Mouse (Mus musculus): Measurements from ENCODE around the gene Ccdc92b. TPM values are rescaled to one million over a fixed set of nuclear protein-coding genes. Genes with fewer than 3 reads are reported as not detected.

Ccdc92b gene
- polyA plus RNA-seq, 1 experiment from 2014 or later = 2.8 TPM

GRCm38 (mm10) chr11:74621974-74622669 lies 2.7 kb downstream of the Ccdc92b start:
- Histone ChIP-seq H3K4me2 (peak overlapping the region; percentile 48), H3K4me3 (ENCODE audit: low read depth, low read length) (0 out of 2 replicates have a peak overlapping the region, but pooled peaks have one; percentile 0), H3K4me1 (ENCODE audit: control insufficient read depth, insufficient read depth, low read length) (peaks cover 6% of the 10 kb centered on the region), H3K27me3 (ENCODE audit: control insufficient read depth, insufficient read depth, low read length) (peaks cover 23% of the 10 kb centered on the region), H3K9me3 (replicated peaks; ENCODE audit: control insufficient read depth, low read length) (no peaks in the 10 kb centered on the region), H3K36me3 (ENCODE audit: control insufficient read depth, insufficient read depth, low read length) (no peaks in the 10 kb centered on the region), H3K27ac (ENCODE audit: low read depth, low read length) (peak overlapping the region; percentile 43; the same call in 1 of the 2 replicates), H3K9ac (ENCODE audit: low read depth, low read length) (no peak overlapping the region)
- 48% methylated on average over 8 of the region's 8 CpGs for WGBS (ENCODE audit: insufficient replicate concordance)
- ATAC-seq (replicated peaks; ENCODE audit: insufficient number of reproducible peaks, low FRiP score, low TSS enrichment) = peak; percentile 81

GRCm38 (mm10) chr11:74623693-74624092 lies 4.3 kb downstream of the Ccdc92b start:
- ATAC-seq (replicated peaks; ENCODE audit: insufficient number of reproducible peaks, low FRiP score, low TSS enrichment) = no peak
- H3K4me3 ChIP-seq (ENCODE audit: low read depth, low read length) = no peak overlapping the region
- no peaks in the 10 kb centered on the region for H3K36me3 ChIP-seq (ENCODE audit: control insufficient read depth, insufficient read depth, low read length)
- H3K27ac ChIP-seq (ENCODE audit: low read depth, low read length) = no peak overlapping the region
- WGBS (ENCODE audit: insufficient replicate concordance) = 59% methylated on average over 6 of the region's 6 CpGs
- H3K9ac ChIP-seq (ENCODE audit: low read depth, low read length) = no peak overlapping the region
- H3K4me1 ChIP-seq (ENCODE audit: control insufficient read depth, insufficient read depth, low read length) = peaks cover 6% of the 10 kb centered on the region
- no peak overlapping the region for H3K4me2 ChIP-seq
- no peaks in the 10 kb centered on the region for H3K9me3 ChIP-seq (replicated peaks; ENCODE audit: control insufficient read depth, low read length)
- peaks cover 23% of the 10 kb centered on the region for H3K27me3 ChIP-seq (ENCODE audit: control insufficient read depth, insufficient read depth, low read length)

- no peak overlapping the region for H3K27ac ChIP-seq (ENCODE audit: low read depth, low read length)
- H3K9ac ChIP-seq (ENCODE audit: low read depth, low read length) = no peak overlapping the region
- no peak overlapping the region for H3K4me2 ChIP-seq
- no peak overlapping the region for H3K4me3 ChIP-seq (ENCODE audit: low read depth, low read length)
- no peaks in the 10 kb centered on the region; the same call in 1 of the 2 replicates for H3K4me1 ChIP-seq (ENCODE audit: control insufficient read depth, insufficient read depth, low read length)
- no peaks in the 10 kb centered on the region for H3K36me3 ChIP-seq (ENCODE audit: control insufficient read depth, insufficient read depth, low read length)
- no peak for ATAC-seq (replicated peaks; ENCODE audit: insufficient number of reproducible peaks, low FRiP score, low TSS enrichment)
- peaks cover 11% of the 10 kb centered on the region for H3K27me3 ChIP-seq (ENCODE audit: control insufficient read depth, insufficient read depth, low read length)
- H3K9me3 ChIP-seq (replicated peaks; ENCODE audit: control insufficient read depth, low read length) = no peaks in the 10 kb centered on the region
Observed at GRCm38 (mm10) chr11:74625333-74625732, 5.9 kb downstream of the Ccdc92b start.

- no peak for ATAC-seq (replicated peaks; ENCODE audit: insufficient number of reproducible peaks, low FRiP score, low TSS enrichment)
- WGBS (ENCODE audit: insufficient replicate concordance) = 69% methylated on average over 3 of the region's 3 CpGs
Observed at GRCm38 (mm10) chr11:74627481-74627880, 8.1 kb downstream of the Ccdc92b start.

GRCm38 (mm10) chr11:74631880-74632789 lies 12.7 kb downstream of the Ccdc92b start:
- H3K4me3 ChIP-seq (ENCODE audit: low read depth, low read length) = no peak overlapping the region
- WGBS (ENCODE audit: insufficient replicate concordance) = 44% methylated on average over 7 of the region's 7 CpGs
- H3K4me1 ChIP-seq (ENCODE audit: control insufficient read depth, insufficient read depth, low read length) = 0 out of 2 replicates have a peak, but pooled peaks cover under 1% of the 10 kb centered on the region
- no peak overlapping the region for H3K4me2 ChIP-seq
- no peak overlapping the region for H3K27ac ChIP-seq (ENCODE audit: low read depth, low read length)
- peaks cover 6% of the 10 kb centered on the region; the same call in 1 of the 2 replicates for H3K27me3 ChIP-seq (ENCODE audit: control insufficient read depth, insufficient read depth, low read length)
- H3K9me3 ChIP-seq (replicated peaks; ENCODE audit: control insufficient read depth, low read length) = no peaks in the 10 kb centered on the region
- ATAC-seq (replicated peaks; ENCODE audit: insufficient number of reproducible peaks, low FRiP score, low TSS enrichment) = no peak
- H3K36me3 ChIP-seq (ENCODE audit: control insufficient read depth, insufficient read depth, low read length) = no peaks in the 10 kb centered on the region
- no peak overlapping the region for H3K9ac ChIP-seq (ENCODE audit: low read depth, low read length)

More at GRCm38 (mm10) chr11:74627481-74627880, 8.1 kb downstream of the Ccdc92b start:
- Histone ChIP-seq H3K36me3 (ENCODE audit: control insufficient read depth, insufficient read depth, low read length) (no peaks in the 10 kb centered on the region), H3K4me2 (no peak overlapping the region), H3K4me1 (ENCODE audit: control insufficient read depth, insufficient read depth, low read length) (no peaks in the 10 kb centered on the region; the same call in 1 of the 2 replicates), H3K9ac (ENCODE audit: low read depth, low read length) (no peak overlapping the region), H3K4me3 (ENCODE audit: low read depth, low read length) (no peak overlapping the region), H3K27ac (ENCODE audit: low read depth, low read length) (no peak overlapping the region), H3K27me3 (ENCODE audit: control insufficient read depth, insufficient read depth, low read length) (no peaks in the 10 kb centered on the region), H3K9me3 (replicated peaks; ENCODE audit: control insufficient read depth, low read length) (no peaks in the 10 kb centered on the region)

GRCm38 (mm10) chr11:74634490-74635275 lies 15.3 kb downstream of the Ccdc92b start:
- Histone ChIP-seq H3K4me1 (ENCODE audit: control insufficient read depth, insufficient read depth, low read length) (peaks cover 15% of the 10 kb centered on the region), H3K4me3 (ENCODE audit: low read depth, low read length) (no peak overlapping the region), H3K9me3 (replicated peaks; ENCODE audit: control insufficient read depth, low read length) (no peaks in the 10 kb centered on the region), H3K36me3 (ENCODE audit: control insufficient read depth, insufficient read depth, low read length) (no peaks in the 10 kb centered on the region), H3K9ac (ENCODE audit: low read depth, low read length) (no peak overlapping the region), H3K27me3 (ENCODE audit: control insufficient read depth, insufficient read depth, low read length) (peaks cover 9% of the 10 kb centered on the region; the same call in 1 of the 2 replicates), H3K4me2 (no peak overlapping the region), H3K27ac (ENCODE audit: low read depth, low read length) (no peak overlapping the region)
- 67% methylated on average over 5 of the region's 5 CpGs for WGBS (ENCODE audit: insufficient replicate concordance)
- ATAC-seq (replicated peaks; ENCODE audit: insufficient number of reproducible peaks, low FRiP score, low TSS enrichment) = no peak

GRCm38 (mm10) chr11:74637486-74637885 lies 18.1 kb downstream of the Ccdc92b start:
- H3K4me1 ChIP-seq (ENCODE audit: control insufficient read depth, insufficient read depth, low read length) = peaks cover 15% of the 10 kb centered on the region
- peak overlapping the region; percentile 78 for H3K4me3 ChIP-seq (ENCODE audit: low read depth, low read length)
- peak overlapping the region; percentile 83 for H3K9ac ChIP-seq (ENCODE audit: low read depth, low read length)
- peaks cover 13% of the 10 kb centered on the region; the same call in 1 of the 2 replicates for H3K27me3 ChIP-seq (ENCODE audit: control insufficient read depth, insufficient read depth, low read length)
- no peak overlapping the region for H3K27ac ChIP-seq (ENCODE audit: low read depth, low read length)
- WGBS (ENCODE audit: insufficient replicate concordance) = 20% methylated on average over 8 of the region's 8 CpGs
- H3K4me2 ChIP-seq = peak overlapping the region; percentile 94
- ATAC-seq (replicated peaks; ENCODE audit: insufficient number of reproducible peaks, low FRiP score, low TSS enrichment) = no peak
- H3K9me3 ChIP-seq (replicated peaks; ENCODE audit: control insufficient read depth, low read length) = no peaks in the 10 kb centered on the region
- H3K36me3 ChIP-seq (ENCODE audit: control insufficient read depth, insufficient read depth, low read length) = no peaks in the 10 kb centered on the region
